15 mouse cellular contexts compared by ENCODE assay signal in the genomic region with DNA sequence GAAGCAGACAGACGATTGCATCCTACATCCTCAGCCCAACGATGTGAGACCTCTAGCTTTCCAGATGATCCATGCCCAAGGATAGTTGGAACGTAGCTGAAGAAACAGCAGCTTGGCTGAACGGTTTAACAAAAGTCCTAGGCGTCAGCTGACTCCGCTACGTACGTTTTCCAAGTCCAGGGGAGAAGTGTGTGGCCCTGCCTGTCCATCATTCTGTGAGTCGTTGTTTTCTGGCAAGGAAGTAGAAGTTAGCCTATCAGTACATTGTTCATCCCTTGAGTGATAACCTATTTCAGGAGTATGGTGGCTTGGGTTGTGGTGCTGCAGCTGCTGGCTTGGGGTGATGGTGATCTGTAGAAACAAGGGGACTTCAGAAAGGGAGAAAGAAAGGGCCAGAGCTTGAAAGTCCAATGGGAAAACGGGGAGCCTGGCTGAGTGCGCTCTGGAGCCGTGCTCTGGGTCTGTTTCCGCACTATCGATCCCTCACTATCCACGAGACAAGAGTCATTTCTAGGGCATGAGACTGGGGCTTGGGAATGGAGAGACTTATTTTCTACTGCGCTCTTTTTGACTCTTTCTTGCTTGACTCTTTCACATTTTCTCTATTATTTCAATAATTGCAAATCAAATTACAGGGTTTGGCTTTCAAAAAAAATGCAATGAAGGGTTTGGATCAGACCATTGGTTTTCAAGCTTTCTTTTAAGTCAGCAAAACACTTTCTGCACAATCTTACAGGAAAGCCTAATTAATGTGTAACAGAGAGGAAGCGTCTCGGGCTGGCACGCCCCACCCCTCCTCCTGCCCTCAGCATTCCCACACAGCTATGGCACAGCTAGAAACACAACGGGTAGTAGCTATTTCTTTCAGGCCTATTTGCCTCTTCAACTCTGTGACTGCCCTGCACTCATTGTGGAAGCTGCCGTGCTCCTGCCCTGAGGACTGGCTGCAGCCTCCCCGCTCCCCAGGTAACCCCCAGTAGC.
DNase-seq lines count a peak whose midpoint lies in the region; ATAC-seq and TF ChIP-seq lines count a peak whose summit lies in the region.
"Had no signal": no experiment of that assay in that cellular context is flagged by ENCODE, and none has a peak within 500 bp of the region (broad histone marks: within the 10 kb centered on the region; RNA-seq: fewer than 3 reads in every experiment).

No protein-coding gene starts in this region.

- H3K27me3 ChIP-seq in liver, embryonic 13.5 days = no peaks in the 10 kb centered on the region
- no peaks in the 10 kb centered on the region for H3K27me3 ChIP-seq in liver, embryonic 12.5 days (replicated peaks)
- H3K27me3 ChIP-seq in small intestine, adult 2 months (ENCODE audit: control insufficient read depth, insufficient read depth, low read length) = no peaks in the 10 kb centered on the region
- H3K27me3 ChIP-seq: neural tube, embryonic 12.5 days had no signal

- no peak for TF ChIP-seq CTCF in small intestine, adult 2 months (IDR thresholded peaks at IDR 0.05; ENCODE audit: extremely low read depth, insufficient read length, insufficient replicate concordance, low read depth, low read length)

- H3K4me2 ChIP-seq in liver, embryonic 13.5 days = no peak overlapping the region
- no peak overlapping the region for H3K4me2 ChIP-seq in liver, embryonic 12.5 days
- H3K4me2 ChIP-seq: neural tube, embryonic 12.5 days had no signal

- H3K36me3 ChIP-seq in liver, embryonic 13.5 days = peaks cover 33% of the 10 kb centered on the region
- peaks cover 29% of the 10 kb centered on the region for H3K36me3 ChIP-seq in liver, embryonic 12.5 days
- 0 out of 2 replicates have a peak, but pooled peaks cover 5% of the 10 kb centered on the region for H3K36me3 ChIP-seq in small intestine, adult 2 months (ENCODE audit: control insufficient read depth, insufficient read depth, low read length)

- H3K9me3 ChIP-seq in liver, embryonic 13.5 days (replicated peaks) = peaks cover 4% of the 10 kb centered on the region; the same call in 1 of the 2 replicates
- H3K9me3 ChIP-seq in liver, embryonic 12.5 days (replicated peaks) = peaks cover 15% of the 10 kb centered on the region

- peak; percentile 51 to 72 for DNase-seq in adrenal gland, adult (ENCODE audit: inconsistent age in 2 of 2, low spot score in 1 of 2)
- no peak for DNase-seq in adrenal gland, adult 8-10 months
- DNase-seq in liver, embryonic 13.5 days = no peak
- DNase-seq in kidney, adult 8-10 months = peak; percentile 59 to 70
- DNase-seq in ovary, postnatal 10 days (ENCODE audit: low spot score) = no peak
- no peak for DNase-seq in cerebellum, adult 9-10 months
- DNase-seq: cerebellum, postnatal 14 days; forebrain, postnatal 0 days; gastrocnemius, postnatal 25 days; midbrain, embryonic 14.5 days; thymus, postnatal 14 days had no signal

- peaks cover 42% of the 10 kb centered on the region for H3K4me1 ChIP-seq in liver, embryonic 13.5 days (replicated peaks)
- H3K4me1 ChIP-seq in liver, embryonic 12.5 days = peaks cover 36% of the 10 kb centered on the region
- H3K4me1 ChIP-seq in small intestine, adult 2 months (ENCODE audit: control insufficient read depth, insufficient read depth, insufficient read length, low read length) = peaks cover 53% of the 10 kb centered on the region
- H3K4me1 ChIP-seq: neural tube, embryonic 12.5 days had no signal

- H3K27ac ChIP-seq in liver, embryonic 13.5 days = peak overlapping the region; percentile 60
- no peak overlapping the region for H3K27ac ChIP-seq in liver, embryonic 12.5 days
- H3K27ac ChIP-seq in small intestine, adult 2 months (ENCODE audit: insufficient read depth, low read depth, low read length) = peak overlapping the region; percentile 48
- H3K27ac ChIP-seq: hindbrain, postnatal 0 days; neural tube, embryonic 12.5 days had no signal

- H3K4me3 ChIP-seq in liver, embryonic 13.5 days (replicated peaks) = no peak overlapping the region
- no peak overlapping the region for H3K4me3 ChIP-seq in liver, embryonic 12.5 days
- no peak overlapping the region for H3K4me3 ChIP-seq in small intestine, adult 2 months (ENCODE audit: low read depth, low read length)
- H3K4me3 ChIP-seq: neural tube, embryonic 12.5 days had no signal

- H3K9ac ChIP-seq in liver, embryonic 13.5 days = no peak overlapping the region
- H3K9ac ChIP-seq in liver, embryonic 12.5 days = no peak overlapping the region
- H3K9ac ChIP-seq: forebrain, postnatal 0 days; neural tube, embryonic 12.5 days had no signal

- TF ChIP-seq POLR2A in small intestine, adult 2 months (IDR thresholded peaks at IDR 0.05; ENCODE audit: low read depth, low read length) = no peak

- WGBS in liver, embryonic 13.5 days (ENCODE audit: insufficient replicate concordance) = 73% methylated on average over 22 of the region's 22 CpGs
- WGBS in liver, embryonic 12.5 days (ENCODE audit: insufficient replicate concordance) = 75% methylated on average over 22 of the region's 22 CpGs
- 37% methylated on average over 22 of the region's 22 CpGs for WGBS in small intestine, adult 2 months

- ATAC-seq in liver, embryonic 13.5 days (ENCODE audit: low read depth) = no peak
- no peak for ATAC-seq in liver, embryonic 12.5 days
- ATAC-seq: forebrain, postnatal 0 days; hindbrain, postnatal 0 days had no signal

Comparison
In these comparisons a context has a peak if more than half of its experiments do, and no peak if none do; other contexts are left out.
1. DNase-seq: peak in adrenal gland, adult (2 of 2) and kidney, adult 8-10 months (2 of 2); none in adrenal gland, adult 8-10 months (single experiment), liver, embryonic 13.5 days (single experiment), ovary, postnatal 10 days (single experiment) and cerebellum, adult 9-10 months (single experiment).